Mouse (Mus musculus) forebrain, postnatal 0 days (tissue): ENCODE measurements around the gene Elmo1. TPM values are rescaled to one million over a fixed set of nuclear protein-coding genes. Genes with fewer than 3 reads are reported as not detected.

Source experiments
- ATAC-seq: fragments of 200-750 bp; cut with Nextera tagmentation; 2 replicates; pipeline ENCODE4 v1.8.0; 2017; ENCODE audit warnings: mild to moderate bottlenecking, moderate library complexity
- DNase-seq: peaks from one replicate; pipeline ENCODE4 v3.0.0-alpha.2; 2015
- H3K27ac ChIP-seq: fragments of 300-500 bp; sonication (generic); 2 replicates; pipeline ENCODE4 v1.5.1; 2014; ENCODE audit warnings: low read depth, mild to moderate bottlenecking, antibody characterized with exemption, low read length, moderate library complexity, mixed read lengths
- H3K27me3 ChIP-seq: fragments of 300-500 bp; sonication (generic); 2 replicates; pipeline ENCODE4 v1.6.1; 2014; ENCODE audit warnings: mild to moderate bottlenecking, low read length, mixed read lengths; ENCODE audit not compliant: insufficient read depth
- H3K36me3 ChIP-seq: fragments of 300-500 bp; sonication (generic); 2 replicates; pipeline ENCODE4 v1.6.1; 2014; ENCODE audit warnings: mild to moderate bottlenecking, moderate library complexity; ENCODE audit not compliant: insufficient read depth
- H3K4me1 ChIP-seq: fragments of 300-500 bp; sonication (generic); 2 replicates; pipeline ENCODE4 v1.6.1; 2014; ENCODE audit warnings: antibody characterized with exemption; ENCODE audit not compliant: insufficient read depth
- H3K4me2 ChIP-seq: fragments of 300-500 bp; sonication (generic); 2 replicates; pipeline ENCODE4 v1.6.1; 2014; ENCODE audit warnings: low read depth, mild to moderate bottlenecking, moderate library complexity
- H3K4me3 ChIP-seq: fragments of 300-500 bp; sonication (generic); 2 replicates; pipeline ENCODE4 v1.5.1; 2014; ENCODE audit warnings: low read depth, low read length, mixed read lengths
- H3K9ac ChIP-seq: fragments of 300-500 bp; sonication (generic); 2 replicates; pipeline ENCODE4 v1.6.1; 2014; ENCODE audit warnings: mild to moderate bottlenecking
- H3K9me3 ChIP-seq: fragments of 300-500 bp; sonication (generic); 2 replicates; pipeline ENCODE4 v1.6.1; 2016; ENCODE audit warnings: low read length
- CTCF ChIP-seq: sonication (generic); IDR thresholded peaks from 2 replicates; pipeline ENCODE4 v1.5.1; 2016; ENCODE audit warnings: antibody characterized with exemption, control low read depth, low read depth
- WGBS: fragments of 180-500 bp; shearing (Covaris S2); extraction: QIAGEN DNeasy Blood & Tissue Kit; methylation state at CpG from one replicate; pipeline ENCODE4 v1.1.7; 2014; 5-methylcytosine and 5-hydroxymethylcytosine counted together
- polyA plus RNA-seq: library from polyadenylated mRNA; unstranded; fragments of >200 nt; fragmentation: Nextera tagmentation; extraction: Ambion mirVana; gene quantifications from 2 replicates; pipeline ENCODE4 v1.2.1, GENCODE M21; 2015
- total RNA-seq: library from RNA; depleted of rRNA; stranded (reverse); fragments of >200 nt; gene quantifications from 2 replicates; pipeline ENCODE4 v1.2.3, GENCODE M21; 2014

Gene Elmo1
- total and polyA plus RNA-seq, 2 experiments from 2014 or later, result 30.9 to 33.5 TPM

DNA sequence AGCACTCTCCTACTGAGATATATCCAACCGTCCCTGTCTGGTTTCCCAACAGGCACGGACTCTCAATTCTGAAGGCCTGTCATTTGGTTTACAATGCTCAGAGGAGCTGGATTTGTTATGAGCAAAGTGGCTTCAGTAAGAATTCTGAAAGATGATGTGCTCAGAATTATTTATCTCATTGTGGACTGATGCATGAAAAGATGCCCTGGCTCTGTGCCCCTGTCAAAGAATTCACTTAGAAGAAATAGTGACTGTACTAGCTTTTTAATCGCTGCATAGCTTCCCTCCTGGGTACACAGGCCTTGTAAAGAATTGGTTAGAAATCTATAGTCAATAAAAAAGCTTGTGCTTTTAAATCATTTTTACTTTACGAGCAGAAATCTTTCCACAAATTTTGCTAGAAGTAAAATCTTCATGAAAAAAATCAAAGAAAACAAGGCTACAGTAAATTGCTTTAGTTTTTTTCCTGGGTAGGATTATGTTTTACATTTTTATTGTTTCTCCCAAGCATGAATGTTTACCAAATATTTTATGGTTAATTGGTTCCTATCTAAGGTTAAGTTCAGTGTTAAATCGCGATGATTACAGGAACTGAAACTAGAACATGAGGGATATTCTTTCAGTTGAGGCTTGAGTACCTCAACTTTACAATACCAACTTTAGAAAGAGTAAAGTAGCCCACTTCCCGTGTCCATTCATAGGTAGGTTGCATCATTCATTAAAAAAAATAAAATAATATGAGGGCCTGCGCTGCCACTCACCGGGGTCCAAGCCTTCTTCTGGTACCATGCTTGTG is 320.1 kb downstream of the Elmo1 start:
- ATAC-seq, result no peak
- 70% methylated on average over 9 of the region's 9 CpGs for WGBS

DNA sequence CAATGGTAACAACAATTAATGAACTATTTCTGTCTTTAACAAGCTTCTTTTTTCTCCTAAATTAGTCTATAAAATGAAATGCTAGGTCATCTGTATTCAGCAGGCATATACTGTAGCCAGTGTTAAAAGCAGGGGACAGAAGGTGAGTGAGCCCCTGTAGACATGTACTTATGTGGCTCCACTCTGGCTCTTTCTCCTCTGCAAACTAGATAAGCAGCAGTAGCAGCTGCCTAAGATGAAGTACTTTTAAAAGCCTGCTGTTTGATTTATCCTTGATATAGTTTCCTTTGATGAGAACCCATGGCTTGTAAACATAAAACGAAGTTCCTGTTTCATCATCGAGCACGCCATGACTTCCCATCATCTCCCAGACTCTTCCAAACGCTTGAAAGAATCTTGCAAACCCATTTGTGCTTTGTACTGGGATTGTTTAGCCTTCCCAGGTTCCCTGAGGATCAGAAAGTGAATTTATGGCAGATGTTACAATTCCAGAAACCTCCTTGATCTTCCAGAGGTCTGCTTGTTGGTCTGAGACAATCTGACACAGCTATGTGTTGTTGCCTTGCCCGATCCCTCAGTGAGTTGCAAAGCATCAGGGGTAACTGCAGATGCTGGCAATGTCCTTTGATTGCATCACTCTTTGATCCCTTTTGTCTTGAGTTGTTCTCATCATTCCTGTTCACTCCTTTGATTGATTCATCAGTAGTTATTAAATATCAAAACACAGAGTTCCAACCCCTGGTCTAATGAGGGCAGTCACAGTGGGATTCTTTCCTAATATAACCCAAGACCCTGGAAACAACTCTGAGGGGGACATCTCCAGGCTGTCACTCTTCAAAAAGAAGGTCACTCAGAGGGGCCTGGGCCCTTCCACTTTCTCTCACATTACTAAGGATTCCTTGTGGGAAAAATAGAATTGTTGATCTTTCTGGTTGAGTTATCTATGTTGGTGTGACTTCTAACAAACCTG is 326.6 kb downstream of the Elmo1 start:
- H3K9ac ChIP-seq, result no peak overlapping the region
- ATAC-seq (no peak), DNase-seq (no peak)
- no peaks in the 10 kb centered on the region for H3K4me1 ChIP-seq
- no peaks in the 10 kb centered on the region for H3K27me3 ChIP-seq
- H3K36me3 ChIP-seq, result no peaks in the 10 kb centered on the region
- no peak overlapping the region for H3K4me2 ChIP-seq
- no peaks in the 10 kb centered on the region for H3K9me3 ChIP-seq
- H3K4me3 ChIP-seq, result no peak overlapping the region
- TF ChIP-seq CTCF, result no peak
- 87% methylated on average over 5 of the region's 5 CpGs for WGBS
- H3K27ac ChIP-seq, result no peak overlapping the region

More for the DNA sequence above, 320.1 kb downstream of the Elmo1 start:
- Histone ChIP-seq H3K4me2 (no peak overlapping the region), H3K27me3 (no peaks in the 10 kb centered on the region), H3K4me1 (0 out of 2 replicates have a peak, but pooled peaks cover 4% of the 10 kb centered on the region), H3K36me3 (no peaks in the 10 kb centered on the region), H3K9ac (no peak overlapping the region), H3K9me3 (no peaks in the 10 kb centered on the region), H3K4me3 (no peak overlapping the region), H3K27ac (no peak overlapping the region)
- no peak for TF ChIP-seq CTCF
- DNase-seq, result no peak

DNA sequence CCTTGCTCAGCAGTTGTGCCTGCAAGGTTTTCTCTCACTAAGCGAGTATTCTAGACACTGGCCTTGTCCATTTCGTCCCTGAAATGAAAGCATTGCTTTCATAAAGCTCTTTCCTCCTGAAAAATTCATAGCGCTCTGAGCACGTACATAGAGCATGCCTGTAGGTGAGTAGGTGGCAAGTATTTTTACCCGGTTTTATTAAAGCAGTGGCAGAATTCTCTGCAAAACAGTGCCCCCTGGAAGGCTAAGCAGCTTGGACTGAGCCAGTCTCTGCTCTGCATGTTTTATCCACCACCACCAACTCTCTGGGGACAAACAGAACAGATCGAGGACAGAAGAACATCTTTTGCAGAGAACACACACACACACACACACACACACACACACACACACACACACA is 340.6 kb downstream of the Elmo1 start:
- H3K27me3 ChIP-seq, result no peaks in the 10 kb centered on the region
- DNase-seq, result no peak

GRCm38 (mm10) chr13:20433221-20433858 is 342.9 kb downstream of the Elmo1 start:
- no peak for TF ChIP-seq CTCF
- no peaks in the 10 kb centered on the region for H3K36me3 ChIP-seq
- 57% methylated on average over 4 of the region's 4 CpGs for WGBS
- no peak overlapping the region for H3K27ac ChIP-seq
- no peak overlapping the region for H3K9ac ChIP-seq
- ATAC-seq (no peak), DNase-seq (no peak)
- H3K4me2 ChIP-seq, result no peak overlapping the region
- no peaks in the 10 kb centered on the region for H3K9me3 ChIP-seq
- no peaks in the 10 kb centered on the region for H3K27me3 ChIP-seq
- no peak overlapping the region for H3K4me3 ChIP-seq
- no peaks in the 10 kb centered on the region for H3K4me1 ChIP-seq

More for the DNA sequence above, 340.6 kb downstream of the Elmo1 start:
- Histone ChIP-seq H3K4me3 (no peak overlapping the region), H3K4me2 (no peak overlapping the region), H3K9ac (no peak overlapping the region), H3K9me3 (no peaks in the 10 kb centered on the region), H3K36me3 (no peaks in the 10 kb centered on the region), H3K27ac (0 out of 2 replicates have a peak overlapping the region, but pooled peaks have one; percentile 2), H3K4me1 (no peaks in the 10 kb centered on the region)
- no peak for TF ChIP-seq CTCF
- 0 out of 2 replicates have a peak, but pooled peaks have one; percentile 43 for ATAC-seq
- 67% methylated on average over 6 of the region's 6 CpGs for WGBS

GRCm38 (mm10) chr13:20434071-20434470 is 343.7 kb downstream of the Elmo1 start:
- 32% methylated on average over 4 of the region's 4 CpGs for WGBS
- DNase-seq, result no peak
- H3K4me3 ChIP-seq, result no peak overlapping the region

DNA sequence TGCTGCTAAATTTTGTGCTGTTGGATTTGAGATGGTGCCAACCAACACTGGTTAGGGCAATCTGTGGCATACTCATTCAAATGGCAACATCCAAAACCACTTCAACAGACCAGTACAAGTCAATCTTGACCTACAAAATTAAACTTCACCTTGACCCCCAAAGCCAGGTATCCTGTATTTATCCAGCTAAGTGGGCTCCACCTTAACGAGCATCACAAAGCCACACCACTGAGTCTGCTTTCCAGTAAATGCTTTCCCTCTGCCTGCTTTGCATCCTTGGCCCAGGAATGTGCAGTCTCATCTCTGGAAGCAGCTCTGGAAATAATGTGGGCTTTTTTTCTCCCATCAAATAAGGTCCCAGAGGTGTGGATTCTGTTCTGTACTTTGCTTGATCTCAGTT is 349.1 kb downstream of the Elmo1 start:
- H3K27me3 ChIP-seq, result no peaks in the 10 kb centered on the region
- H3K27ac ChIP-seq, result no peak overlapping the region
- DNase-seq, result no peak
- H3K36me3 ChIP-seq, result no peaks in the 10 kb centered on the region
- WGBS, result 62% methylated on average over 1 of the region's 1 CpGs
- no peaks in the 10 kb centered on the region for H3K9me3 ChIP-seq
- H3K9ac ChIP-seq, result no peak overlapping the region
- no peak overlapping the region for H3K4me2 ChIP-seq
- no peak for ATAC-seq
- no peaks in the 10 kb centered on the region for H3K4me1 ChIP-seq
- no peak overlapping the region for H3K4me3 ChIP-seq
- no peak for TF ChIP-seq CTCF

More at GRCm38 (mm10) chr13:20434071-20434470, 343.7 kb downstream of the Elmo1 start:
- Histone ChIP-seq H3K4me2 (no peak overlapping the region), H3K9ac (no peak overlapping the region), H3K36me3 (no peaks in the 10 kb centered on the region), H3K27ac (no peak overlapping the region), H3K9me3 (no peaks in the 10 kb centered on the region), H3K4me1 (no peaks in the 10 kb centered on the region), H3K27me3 (no peaks in the 10 kb centered on the region)
- TF ChIP-seq CTCF, result no peak
- peak; percentile 51 for ATAC-seq
